Mouse (Mus musculus): ENCODE measurements at regions not wholly inside any gene's neighbourhood (a gene's known extent, or its start where the extent isn't known, plus 50 kb on each side); places are given as distances from the start of the nearest gene placed in this dataset.

DNA sequence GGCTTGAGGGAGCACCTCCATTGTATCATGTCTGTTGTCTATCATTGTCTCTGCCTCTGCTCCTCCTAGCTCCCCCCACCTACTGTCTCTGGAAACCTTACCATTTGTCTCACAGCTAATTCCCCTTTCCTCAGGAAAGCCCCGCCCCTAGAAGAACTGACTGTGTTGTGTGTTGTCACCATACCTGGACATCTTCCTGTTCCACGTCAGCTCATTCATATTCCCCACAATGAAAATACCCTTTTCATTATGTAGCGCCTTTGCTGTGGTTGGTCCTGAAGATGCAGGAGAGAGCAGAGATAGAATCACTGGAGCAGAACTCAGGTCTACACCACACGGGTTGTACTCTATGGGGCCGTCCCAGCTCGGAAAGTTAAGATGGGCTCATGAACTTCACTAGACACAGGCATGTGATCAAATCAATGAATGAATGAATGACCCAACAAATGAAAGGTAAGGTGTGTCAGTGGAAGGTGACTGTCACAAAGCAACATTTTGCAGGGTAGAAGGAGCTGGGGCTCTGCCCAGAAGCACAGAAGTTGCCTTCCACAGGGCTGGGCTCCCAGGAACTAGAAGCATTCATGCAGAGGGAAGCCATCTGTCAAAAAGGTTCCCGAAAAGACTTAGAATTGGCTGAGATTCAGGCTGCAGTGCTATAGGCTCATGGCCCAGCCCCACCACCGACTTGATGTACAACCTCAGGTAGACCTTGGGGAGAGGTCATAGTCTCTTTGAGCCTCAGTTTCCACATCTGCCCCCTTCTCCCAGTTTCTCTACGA, 384.8 kb upstream of the Zmiz1 start:
- no peak overlapping the region for H3K4me3 ChIP-seq (ENCODE audit: low read depth, low read length)
- H3K27ac ChIP-seq (ENCODE audit: low read depth): no peak overlapping the region
- 79% methylated on average over 9 of the region's 9 CpGs for WGBS
- DNase-seq (ENCODE audit: low spot score): no peak
- H3K9me3 ChIP-seq (replicated peaks; ENCODE audit: control insufficient read depth, low read length): no peaks in the 10 kb centered on the region
- H3K27me3 ChIP-seq (ENCODE audit: control insufficient read depth, insufficient read depth, low read length): no peaks in the 10 kb centered on the region
- H3K4me1 ChIP-seq (ENCODE audit: control insufficient read depth, insufficient read depth): no peaks in the 10 kb centered on the region
- no peak overlapping the region for H3K4me2 ChIP-seq (ENCODE audit: low read depth, low read length)
- H3K36me3 ChIP-seq (replicated peaks; ENCODE audit: control insufficient read depth, insufficient read depth, low read length): no peaks in the 10 kb centered on the region
- ATAC-seq (ENCODE audit: insufficient read depth, low read depth): no peak
- no peak for TF ChIP-seq EP300 (IDR thresholded peaks at IDR 0.05; ENCODE audit: low read depth)
- no peak for TF ChIP-seq CTCF (IDR thresholded peaks at IDR 0.05; ENCODE audit: low read depth)
- H3K9ac ChIP-seq (replicated peaks; ENCODE audit: low read depth, low read length): no peak overlapping the region

DNA sequence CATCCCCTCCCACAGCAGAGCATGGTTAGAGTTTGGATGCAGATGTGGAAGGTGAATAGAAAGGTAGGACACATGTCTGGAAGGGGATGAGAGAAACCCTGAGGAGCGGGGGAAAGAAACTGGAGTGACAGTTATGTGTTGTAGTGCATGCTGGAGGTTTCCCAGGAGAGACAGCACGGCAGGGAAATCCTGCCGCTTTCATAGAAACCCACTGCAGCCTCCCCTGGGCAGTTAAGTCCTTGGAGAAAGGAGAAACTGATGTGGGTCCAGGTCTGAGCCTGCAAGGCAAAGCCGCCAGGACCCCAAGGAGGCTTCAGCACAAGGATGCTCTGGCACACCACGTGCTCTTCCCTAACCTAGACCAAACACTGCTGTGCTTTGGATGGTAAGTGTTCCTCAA, 384.1 kb upstream of the Zmiz1 start:
- no peaks in the 10 kb centered on the region for H3K36me3 ChIP-seq (replicated peaks; ENCODE audit: control insufficient read depth, insufficient read depth, low read length)
- no peaks in the 10 kb centered on the region for H3K4me1 ChIP-seq (ENCODE audit: control insufficient read depth, insufficient read depth)
- H3K4me2 ChIP-seq (ENCODE audit: low read depth, low read length): no peak overlapping the region
- H3K27ac ChIP-seq (ENCODE audit: low read depth): no peak overlapping the region
- ATAC-seq (ENCODE audit: insufficient read depth, low read depth) (no peak), DNase-seq (ENCODE audit: low spot score) (no peak)
- 90% methylated on average over 5 of the region's 5 CpGs for WGBS
- TF ChIP-seq CTCF (IDR thresholded peaks at IDR 0.05; ENCODE audit: low read depth) (no peak), EP300 (IDR thresholded peaks at IDR 0.05; ENCODE audit: low read depth) (no peak)
- H3K27me3 ChIP-seq (ENCODE audit: control insufficient read depth, insufficient read depth, low read length): no peaks in the 10 kb centered on the region
- H3K9ac ChIP-seq (replicated peaks; ENCODE audit: low read depth, low read length): no peak overlapping the region
- H3K9me3 ChIP-seq (replicated peaks; ENCODE audit: control insufficient read depth, low read length): no peaks in the 10 kb centered on the region
- no peak overlapping the region for H3K4me3 ChIP-seq (ENCODE audit: low read depth, low read length)

GRCm38 (mm10) chr14:25080431-25080830, 378.6 kb upstream of the Zmiz1 start:
- DNase-seq (ENCODE audit: low spot score) (no peak), ATAC-seq (ENCODE audit: insufficient read depth, low read depth) (no peak)
- WGBS: 70% methylated on average over 3 of the region's 3 CpGs
- no peaks in the 10 kb centered on the region for H3K27me3 ChIP-seq (ENCODE audit: control insufficient read depth, insufficient read depth, low read length)
- H3K9me3 ChIP-seq (replicated peaks; ENCODE audit: control insufficient read depth, low read length): no peaks in the 10 kb centered on the region
- H3K9ac ChIP-seq (replicated peaks; ENCODE audit: low read depth, low read length): no peak overlapping the region
- H3K4me1 ChIP-seq (ENCODE audit: control insufficient read depth, insufficient read depth): no peaks in the 10 kb centered on the region
- H3K4me2 ChIP-seq (ENCODE audit: low read depth, low read length): no peak overlapping the region
- H3K36me3 ChIP-seq (replicated peaks; ENCODE audit: control insufficient read depth, insufficient read depth, low read length): no peaks in the 10 kb centered on the region
- no peak overlapping the region for H3K27ac ChIP-seq (ENCODE audit: low read depth)
- TF ChIP-seq EP300 (IDR thresholded peaks at IDR 0.05; ENCODE audit: low read depth): no peak
- no peak for TF ChIP-seq CTCF (IDR thresholded peaks at IDR 0.05; ENCODE audit: low read depth)
- H3K4me3 ChIP-seq (ENCODE audit: low read depth, low read length): no peak overlapping the region

- Histone ChIP-seq H3K9ac (replicated peaks; ENCODE audit: low read depth, low read length) (no peak overlapping the region), H3K27me3 (ENCODE audit: control insufficient read depth, insufficient read depth, low read length) (no peaks in the 10 kb centered on the region), H3K4me3 (ENCODE audit: low read depth, low read length) (no peak overlapping the region), H3K27ac (ENCODE audit: low read depth) (no peak overlapping the region), H3K9me3 (replicated peaks; ENCODE audit: control insufficient read depth, low read length) (no peaks in the 10 kb centered on the region), H3K4me1 (ENCODE audit: control insufficient read depth, insufficient read depth) (no peaks in the 10 kb centered on the region), H3K4me2 (ENCODE audit: low read depth, low read length) (no peak overlapping the region), H3K36me3 (replicated peaks; ENCODE audit: control insufficient read depth, insufficient read depth, low read length) (no peaks in the 10 kb centered on the region)
- no peak for DNase-seq (ENCODE audit: low spot score)
- no peak for TF ChIP-seq EP300 (IDR thresholded peaks at IDR 0.05; ENCODE audit: low read depth)
- no peak for TF ChIP-seq CTCF (IDR thresholded peaks at IDR 0.05; ENCODE audit: low read depth)
- WGBS: 78% methylated on average over 4 of the region's 4 CpGs
- ATAC-seq (ENCODE audit: insufficient read depth, low read depth): no peak
These were observed 375.1 kb upstream of the Zmiz1 start for GRCm38 (mm10) chr14:25083847-25084246.

- peaks cover 6% of the 10 kb centered on the region; the same call in 1 of the 2 replicates for H3K9me3 ChIP-seq (replicated peaks; ENCODE audit: control insufficient read depth, low read length)
- ATAC-seq (ENCODE audit: insufficient read depth, low read depth) (no peak), DNase-seq (ENCODE audit: low spot score) (no peak)
- no peak overlapping the region for H3K4me3 ChIP-seq (ENCODE audit: low read depth, low read length)
- no peak overlapping the region for H3K9ac ChIP-seq (replicated peaks; ENCODE audit: low read depth, low read length)
- WGBS: 79% methylated on average over 3 of the region's 3 CpGs
- no peak overlapping the region for H3K4me2 ChIP-seq (ENCODE audit: low read depth, low read length)
- H3K4me1 ChIP-seq (ENCODE audit: control insufficient read depth, insufficient read depth): no peaks in the 10 kb centered on the region
- peaks cover under 1% of the 10 kb centered on the region; the same call in 1 of the 2 replicates for H3K27me3 ChIP-seq (ENCODE audit: control insufficient read depth, insufficient read depth, low read length)
- no peaks in the 10 kb centered on the region for H3K36me3 ChIP-seq (replicated peaks; ENCODE audit: control insufficient read depth, insufficient read depth, low read length)
- no peak overlapping the region for H3K27ac ChIP-seq (ENCODE audit: low read depth)
- TF ChIP-seq EP300 (IDR thresholded peaks at IDR 0.05; ENCODE audit: low read depth) (no peak), CTCF (IDR thresholded peaks at IDR 0.05; ENCODE audit: low read depth) (no peak)
These were observed 362.2 kb upstream of the Zmiz1 start for GRCm38 (mm10) chr14:25096786-25097185.

DNA sequence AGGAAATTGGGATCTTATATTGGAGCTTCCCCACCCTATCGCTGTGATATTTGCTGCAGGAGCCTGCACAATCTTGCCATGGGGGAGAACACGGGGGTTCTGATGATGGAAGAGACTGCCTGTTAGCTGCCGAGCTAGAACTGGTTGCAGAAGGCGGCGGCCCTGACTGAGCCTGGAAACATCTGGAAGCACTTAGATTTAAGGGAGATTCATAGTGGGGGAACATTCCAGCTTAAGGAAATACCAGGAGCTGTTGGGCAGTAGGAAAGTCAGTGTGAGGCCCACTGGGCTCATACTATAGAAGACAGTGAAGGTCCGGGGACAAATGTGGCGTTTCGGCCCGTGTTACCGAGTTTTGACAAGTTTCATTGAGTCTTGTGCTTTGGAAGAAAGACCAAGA, 353.6 kb upstream of the Zmiz1 start:
- no peak overlapping the region for H3K4me2 ChIP-seq (ENCODE audit: low read depth, low read length)
- no peak overlapping the region; the same call in 1 of the 2 replicates for H3K27ac ChIP-seq (ENCODE audit: low read depth)
- no peak overlapping the region for H3K4me3 ChIP-seq (ENCODE audit: low read depth, low read length)
- peaks cover 15% of the 10 kb centered on the region for H3K4me1 ChIP-seq (ENCODE audit: control insufficient read depth, insufficient read depth)
- ATAC-seq (ENCODE audit: insufficient read depth, low read depth) (no peak), DNase-seq (ENCODE audit: low spot score) (no peak)
- H3K27me3 ChIP-seq (ENCODE audit: control insufficient read depth, insufficient read depth, low read length): peaks cover 3% of the 10 kb centered on the region; the same call in 1 of the 2 replicates
- no peak overlapping the region for H3K9ac ChIP-seq (replicated peaks; ENCODE audit: low read depth, low read length)
- H3K36me3 ChIP-seq (replicated peaks; ENCODE audit: control insufficient read depth, insufficient read depth, low read length): no peaks in the 10 kb centered on the region
- TF ChIP-seq EP300 (IDR thresholded peaks at IDR 0.05; ENCODE audit: low read depth) (no peak), CTCF (IDR thresholded peaks at IDR 0.05; ENCODE audit: low read depth) (no peak)
- 79% methylated on average over 10 of the region's 10 CpGs for WGBS
- no peaks in the 10 kb centered on the region for H3K9me3 ChIP-seq (replicated peaks; ENCODE audit: control insufficient read depth, low read length)
